Mouse (Mus musculus): ENCODE data around the gene Mob1a.
"Not testable (repeated sequence)": the region's sequence is repeated elsewhere in the genome, so short reads cannot be mapped to it uniquely, and the experiment has no call there.

Mob1a gene

DNA sequence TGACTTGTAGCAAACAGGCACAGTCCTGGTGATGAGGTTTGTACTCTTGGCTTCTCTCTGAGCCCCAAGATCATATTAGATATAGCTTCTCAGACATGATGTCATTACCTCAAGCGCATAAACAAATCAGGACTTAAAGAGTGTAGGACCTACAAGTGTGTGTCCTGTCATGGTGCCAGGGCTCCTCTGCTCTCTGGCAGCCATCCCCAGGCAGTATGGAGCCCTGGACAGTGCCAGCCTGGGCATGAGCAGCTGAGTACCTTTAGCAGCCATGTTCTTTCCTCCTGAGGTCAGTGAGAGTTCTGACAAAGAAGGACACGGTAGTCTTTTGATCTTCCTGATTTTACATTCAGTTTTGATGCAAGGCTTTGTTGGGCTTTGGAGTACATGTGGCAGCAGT, 17.1 kb downstream of the Mob1a start:
- no peak for DNase-seq (ENCODE audit: low spot score in 2 of 2)

DNA sequence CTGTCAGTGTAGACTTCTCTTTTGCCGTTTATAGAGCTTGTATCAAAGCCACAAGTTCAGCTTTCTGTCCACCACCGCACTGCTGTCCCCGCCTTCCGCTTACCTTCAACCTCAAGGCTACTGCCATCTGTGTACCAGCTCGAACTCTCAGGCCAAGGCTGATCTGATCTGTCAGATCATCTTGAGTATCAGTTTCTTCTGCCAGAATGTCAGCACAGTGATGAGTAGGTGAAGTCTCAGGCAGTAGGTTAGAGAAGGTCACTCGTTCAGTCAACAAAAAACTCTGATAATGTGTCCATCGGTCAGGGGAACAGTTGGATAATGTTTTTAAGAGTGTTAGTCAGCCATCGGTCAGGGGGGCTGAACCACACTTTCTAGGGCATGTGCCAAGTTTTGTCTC, 19.5 kb downstream of the Mob1a start:
- not testable (repeated sequence) for DNase-seq (ENCODE audit: low spot score in 2 of 2)

DNA sequence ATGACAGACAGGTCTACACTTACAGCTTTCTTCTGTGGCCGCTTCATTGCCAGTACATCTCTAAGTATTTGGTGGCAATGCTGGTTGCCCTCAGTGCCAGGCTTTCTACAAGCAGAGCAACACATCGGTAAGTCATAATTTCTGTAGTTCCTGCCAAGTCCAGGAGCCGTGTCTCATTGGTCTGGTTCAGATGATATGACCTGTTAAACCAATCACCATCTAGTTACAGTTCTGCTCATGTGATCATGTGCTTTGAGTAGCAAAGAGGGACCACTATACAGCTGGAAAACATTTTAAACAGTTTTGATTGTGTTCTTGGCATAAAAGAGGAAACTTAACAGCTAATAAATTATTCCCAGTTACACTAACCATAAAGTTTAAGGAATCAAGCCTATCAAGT, 22.1 kb downstream of the Mob1a start:
- DNase-seq (ENCODE audit: low spot score in 2 of 2): no peak

DNA sequence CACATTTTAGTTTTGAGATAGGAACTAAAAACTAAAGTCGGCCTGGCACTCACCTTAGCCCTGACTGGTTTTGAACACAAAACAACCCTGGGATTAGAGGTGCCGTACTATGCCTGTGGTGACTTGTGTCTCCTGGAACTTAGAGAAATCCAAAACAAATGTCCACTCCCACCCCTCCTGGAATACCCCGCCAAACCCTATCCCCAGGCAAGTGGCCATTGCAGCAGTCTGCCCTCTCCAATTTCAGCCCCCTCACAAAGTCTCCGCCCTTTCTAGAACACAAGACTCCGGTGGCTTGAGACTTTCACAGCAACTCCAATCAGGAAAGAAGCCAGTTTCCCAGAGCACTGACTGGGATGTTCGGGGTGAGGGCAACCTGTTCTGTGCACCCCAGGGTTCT, 23.1 kb downstream of the Mob1a start, which contains the start of gene Bola3:
Gene Bola3, plus strand, starts transcription at position 275 of the 400 bp plus-strand sequence.
- no peak for DNase-seq (ENCODE audit: low spot score in 2 of 2)

DNA sequence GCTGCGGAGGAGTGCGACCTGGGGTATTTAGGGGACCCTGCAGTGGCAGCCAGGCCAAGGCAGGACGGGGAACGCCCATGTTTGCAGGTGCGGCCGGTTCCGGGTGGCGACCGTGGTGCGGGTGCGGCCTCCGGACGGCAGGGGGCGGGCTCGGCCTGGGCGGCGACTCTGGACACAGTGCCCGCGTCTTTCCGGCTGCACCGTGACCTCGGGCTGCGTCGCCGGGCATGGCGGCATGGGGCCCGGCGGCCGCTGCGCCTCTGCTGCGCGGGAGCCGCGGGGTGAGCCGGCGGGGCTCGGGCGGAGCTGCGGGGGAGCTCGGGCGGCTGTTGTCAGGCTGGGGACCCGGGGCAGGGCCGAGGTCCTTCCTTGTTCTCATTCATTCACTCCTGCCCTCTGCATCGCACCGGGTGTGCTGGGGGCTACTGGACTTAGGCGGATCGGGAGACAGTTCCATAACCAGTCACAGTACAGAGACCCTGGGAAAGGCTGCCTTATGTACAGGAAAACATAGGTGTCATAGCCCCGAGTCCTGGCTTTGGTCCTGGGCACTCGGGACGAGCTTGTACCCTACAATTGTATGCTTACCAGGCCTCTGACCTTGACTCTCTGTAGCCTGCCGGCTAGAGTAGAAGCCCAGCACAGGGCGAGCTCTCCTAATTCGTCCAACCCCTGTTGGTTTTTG, 23.6 kb downstream of the Mob1a start:
- peak; percentile 98 to 100 for DNase-seq (ENCODE audit: low spot score in 2 of 2)

DNA sequence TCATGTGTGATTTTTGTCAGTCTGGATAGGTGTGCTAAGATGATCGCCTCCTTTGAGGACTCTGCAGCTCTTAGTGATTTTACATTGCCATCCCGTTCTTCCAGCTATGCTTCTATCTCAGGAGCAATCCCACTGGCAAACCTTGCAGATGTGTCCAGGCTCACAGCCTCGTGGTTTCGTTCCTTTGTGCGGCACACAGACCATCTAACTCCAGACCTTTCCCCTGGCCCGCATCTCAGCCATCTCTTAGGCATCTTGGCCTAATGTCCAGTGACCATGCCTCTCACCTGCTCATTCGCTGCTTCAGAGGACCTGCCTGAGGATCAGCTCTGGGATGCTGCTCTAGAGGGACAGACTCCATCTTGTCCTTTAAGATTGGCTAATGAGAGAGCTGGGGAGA, 24.4 kb downstream of the Mob1a start:
- DNase-seq (ENCODE audit: low spot score in 2 of 2): peak in 1 of 2 experiments; percentile 70

DNA sequence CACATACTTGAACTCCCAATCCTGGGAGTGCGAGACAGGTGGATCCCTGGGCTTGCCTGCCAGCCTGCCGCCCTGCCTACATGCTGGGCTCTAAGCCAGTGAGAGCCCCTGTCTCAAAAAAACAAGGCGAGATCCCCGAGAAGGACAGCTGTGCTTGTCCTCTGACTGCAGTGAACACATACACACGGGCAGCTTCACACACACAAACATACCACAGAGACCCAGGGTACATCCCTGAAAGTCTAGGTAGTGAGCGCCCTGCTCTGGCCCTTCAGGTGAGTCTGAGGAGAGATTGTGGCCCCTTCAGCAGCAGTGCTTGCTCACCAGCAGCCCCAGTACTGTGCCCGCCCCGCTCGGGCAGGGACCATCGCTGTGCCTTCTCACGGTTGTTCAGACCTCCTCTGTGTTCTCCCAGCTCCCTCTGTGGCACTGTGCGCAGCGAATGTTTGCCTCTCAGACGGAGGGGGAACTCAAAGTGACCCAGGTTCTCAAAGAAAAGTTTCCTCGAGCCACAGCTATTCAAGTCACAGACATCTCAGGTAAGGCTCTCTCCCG, 25.1 kb downstream of the Mob1a start:
- peak; percentile 41 to 77 for DNase-seq (ENCODE audit: low spot score in 2 of 2)

DNA sequence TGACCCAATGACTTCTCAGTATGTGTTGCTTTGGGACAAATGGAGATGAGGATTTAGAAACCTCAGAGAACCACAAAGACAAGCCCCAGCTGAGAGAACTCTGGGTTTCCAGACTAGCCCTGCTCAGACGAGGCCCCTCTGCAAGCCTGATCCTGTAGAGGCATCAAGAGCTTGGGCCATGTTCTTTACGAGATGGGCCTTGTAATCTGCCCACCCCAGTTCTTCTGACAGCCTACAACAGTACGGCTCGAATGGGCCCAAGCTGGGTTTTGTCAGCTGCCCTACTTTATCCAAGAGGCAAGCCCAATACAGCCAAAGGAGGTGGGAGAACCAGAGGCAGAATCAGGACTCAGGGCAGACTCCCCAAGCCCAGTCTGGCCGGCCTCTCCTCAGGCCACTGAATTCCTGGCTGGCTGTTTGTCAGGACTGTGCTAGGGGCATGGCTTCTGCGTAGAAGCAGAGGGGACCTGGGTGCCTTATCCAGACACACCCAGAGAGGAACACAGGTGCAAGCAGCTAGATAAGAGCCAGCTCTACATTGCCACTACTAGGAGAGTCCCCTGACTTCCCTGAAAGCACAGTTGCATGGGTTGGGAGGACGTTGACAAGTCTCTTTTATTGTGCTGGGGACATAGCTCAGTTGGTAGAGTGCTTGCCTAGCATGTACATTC, 25.8 kb downstream of the Mob1a start:
- DNase-seq (ENCODE audit: low spot score in 2 of 2): peak; percentile 82 to 86

DNA sequence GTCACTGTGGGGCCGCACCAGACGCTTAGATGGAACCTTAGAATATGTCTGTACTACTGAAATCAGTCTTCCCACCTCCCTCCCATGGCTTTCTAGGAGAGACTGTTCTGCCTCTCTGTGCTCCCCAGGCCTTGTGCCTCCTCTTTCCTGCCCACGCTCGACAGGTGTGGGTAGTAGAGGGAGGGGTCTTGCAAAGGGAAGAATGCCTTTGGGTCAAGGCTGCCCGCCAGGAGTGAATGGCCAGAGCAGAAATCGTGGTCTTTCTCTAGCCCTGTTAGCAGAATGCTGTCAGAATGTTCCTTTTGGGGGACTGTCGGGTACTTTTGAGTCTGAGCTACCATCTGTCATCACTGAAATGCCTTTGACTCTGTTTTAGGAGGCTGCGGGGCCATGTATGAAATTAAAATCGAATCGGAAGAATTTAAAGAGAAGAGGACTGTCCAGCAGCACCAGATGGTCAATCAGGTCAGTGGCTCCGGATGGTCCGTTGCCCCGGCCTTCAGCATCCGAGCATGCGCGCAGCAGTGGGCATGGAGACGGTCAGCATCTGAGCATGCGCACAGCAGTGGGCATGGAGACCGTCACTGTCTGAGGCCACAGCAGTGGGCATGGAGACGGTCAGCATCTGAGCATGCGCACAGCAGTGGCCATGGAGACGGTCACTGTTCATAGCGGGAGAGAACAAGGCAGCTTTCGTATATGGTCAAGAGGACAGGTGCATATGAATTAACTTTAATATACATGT, 27.0 kb downstream of the Mob1a start:
- no peak for DNase-seq (ENCODE audit: low spot score in 2 of 2)

DNA sequence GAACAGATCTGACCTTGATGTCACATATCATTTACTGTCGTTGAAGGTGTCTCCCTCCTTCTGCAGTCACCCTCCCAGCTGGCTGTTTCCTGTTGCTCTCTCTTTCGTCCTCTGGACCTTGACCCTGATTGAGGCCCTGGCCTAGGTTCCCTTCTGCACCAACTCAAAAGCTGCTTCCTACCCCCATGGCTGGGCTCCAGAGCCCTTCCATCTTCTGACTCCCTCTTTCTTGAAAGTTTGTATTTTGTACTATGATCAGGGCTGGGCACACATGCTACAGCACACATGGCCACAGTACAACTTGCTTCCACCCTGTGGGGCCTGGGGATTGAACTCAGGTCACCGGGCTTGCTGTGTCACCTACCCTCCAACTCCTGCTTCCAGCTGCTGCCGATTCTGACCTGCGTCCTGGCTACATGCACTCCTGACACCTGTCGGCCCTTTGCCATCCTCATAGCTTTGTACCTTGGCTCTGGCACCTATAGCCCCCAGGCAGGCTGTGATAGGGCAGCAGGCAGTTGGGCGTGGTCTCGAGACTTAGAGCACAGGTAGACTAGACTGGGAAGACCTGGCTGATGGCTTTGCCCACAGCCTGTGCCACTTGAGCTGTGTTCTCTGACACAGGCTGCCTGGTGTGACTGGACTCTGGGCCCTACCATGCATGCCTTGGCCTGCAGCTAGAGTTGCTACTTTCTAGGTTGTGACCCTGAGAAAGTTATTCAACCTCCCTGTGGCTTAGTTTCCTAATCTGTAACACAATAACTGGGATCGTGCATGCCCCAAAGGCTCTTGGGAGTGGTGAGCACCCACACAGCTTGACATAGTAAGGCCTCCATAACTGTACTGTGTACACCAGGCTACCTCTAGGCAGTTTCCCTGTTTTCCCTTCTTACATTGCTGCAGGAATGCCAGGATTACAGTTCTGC, 29.3 kb downstream of the Mob1a start:
- no peak for DNase-seq (ENCODE audit: low spot score in 2 of 2)

DNA sequence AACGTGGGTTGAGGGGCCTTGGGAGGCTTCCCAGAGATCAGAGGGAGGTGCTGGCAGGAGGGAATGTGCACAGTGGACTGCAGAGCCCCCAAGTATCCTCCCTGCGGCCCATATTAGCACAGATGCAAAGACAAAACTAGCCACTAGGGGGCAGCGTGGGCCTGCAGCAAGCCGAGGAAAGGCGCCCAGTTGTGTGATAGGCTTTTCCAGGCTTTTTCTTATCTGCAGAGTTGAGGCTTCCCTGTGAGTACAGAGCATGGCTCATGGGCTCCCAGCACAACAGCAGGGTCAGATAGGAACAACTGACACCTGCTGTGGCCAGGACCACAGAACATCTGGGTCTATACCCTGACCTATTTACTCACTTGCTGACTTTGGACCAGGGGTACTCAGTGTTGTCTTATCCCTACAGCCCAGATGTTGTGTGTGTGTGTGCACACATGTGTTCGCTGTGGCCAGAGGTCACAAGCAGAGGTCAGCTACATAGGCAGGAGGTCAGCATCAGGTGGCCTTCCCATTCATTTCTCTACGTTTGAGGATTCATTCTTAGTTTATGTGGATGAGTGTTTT, 30.8 kb downstream of the Mob1a start:
- DNase-seq (ENCODE audit: low spot score in 2 of 2): peak; percentile 87 to 97

DNA sequence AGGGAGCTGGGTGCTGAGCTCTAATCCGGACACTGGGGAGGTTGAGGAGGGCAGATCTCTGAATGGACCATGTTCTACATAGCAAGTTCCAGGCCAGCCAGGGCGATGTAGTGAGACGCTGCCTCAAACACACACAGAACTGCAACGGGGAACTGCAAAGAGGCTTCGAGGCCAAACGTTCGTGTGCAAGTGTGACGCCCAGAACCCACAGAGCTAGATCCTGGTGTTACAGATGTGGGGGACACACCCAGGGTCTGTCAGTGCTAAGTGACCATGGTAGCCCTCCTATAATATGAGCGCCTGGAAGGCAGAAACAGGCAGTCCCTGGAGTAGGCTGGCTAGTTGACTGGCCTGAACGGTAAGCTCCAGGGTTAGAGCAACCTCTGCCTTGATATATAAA, 31.6 kb downstream of the Mob1a start:
- DNase-seq (ENCODE audit: low spot score in 2 of 2): peak in 1 of 2 experiments; percentile 58

DNA sequence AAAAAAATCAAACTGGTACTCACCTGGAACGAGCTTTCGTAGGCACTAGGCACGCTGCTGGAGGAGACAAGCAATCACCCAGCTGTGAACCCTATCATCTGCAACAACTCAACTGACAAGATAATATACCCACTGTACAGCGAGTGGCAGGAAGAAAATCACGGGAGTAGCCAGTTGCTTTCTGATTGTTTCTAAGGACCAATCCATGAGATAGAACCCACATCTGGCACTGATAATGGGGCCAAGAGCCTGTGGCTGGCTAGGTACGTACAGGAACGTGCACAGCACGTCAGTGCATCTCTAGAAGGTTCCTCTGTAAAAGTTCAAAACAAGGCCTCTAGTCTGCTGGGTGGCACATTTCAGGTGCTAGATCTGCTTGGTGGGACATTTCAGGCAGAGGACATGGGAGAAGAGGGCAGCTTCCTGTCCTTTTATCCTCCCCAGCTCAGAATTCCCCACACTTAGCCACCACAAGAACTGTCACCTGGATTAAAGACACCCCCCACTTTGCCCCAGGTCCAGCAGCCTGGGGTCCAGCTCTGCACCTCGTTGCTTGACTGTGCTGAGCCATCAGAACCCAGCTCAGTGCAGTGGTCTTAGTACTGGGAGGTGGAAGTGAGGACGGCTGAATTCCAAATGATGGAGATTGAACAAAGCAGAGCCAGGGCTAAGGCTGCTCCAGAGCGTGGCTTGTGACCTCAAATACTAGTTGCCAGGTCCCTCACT, 35.9 kb downstream of the Mob1a start:
- no peak for DNase-seq (ENCODE audit: low spot score in 2 of 2)

DNA sequence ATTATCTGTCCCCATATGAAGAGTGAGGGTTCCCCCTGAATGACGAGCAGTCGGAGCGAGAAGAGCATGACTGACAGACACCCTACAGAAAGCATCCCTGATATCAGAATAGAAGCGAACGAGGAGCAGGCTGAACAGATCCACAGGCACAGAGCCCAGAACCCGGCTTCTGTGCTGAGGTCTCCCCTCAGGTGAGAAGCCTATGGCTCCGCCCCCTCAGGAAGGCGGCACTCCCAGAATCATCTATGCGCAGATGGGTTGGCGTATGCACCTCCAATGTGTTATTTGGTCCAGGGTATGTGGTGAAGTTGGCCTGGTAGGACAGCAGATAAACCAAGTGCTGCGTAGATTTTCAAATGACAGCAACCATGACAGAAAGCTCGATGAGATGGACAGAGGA, 37.3 kb downstream of the Mob1a start:
- no peak for DNase-seq (ENCODE audit: low spot score in 2 of 2)

DNA sequence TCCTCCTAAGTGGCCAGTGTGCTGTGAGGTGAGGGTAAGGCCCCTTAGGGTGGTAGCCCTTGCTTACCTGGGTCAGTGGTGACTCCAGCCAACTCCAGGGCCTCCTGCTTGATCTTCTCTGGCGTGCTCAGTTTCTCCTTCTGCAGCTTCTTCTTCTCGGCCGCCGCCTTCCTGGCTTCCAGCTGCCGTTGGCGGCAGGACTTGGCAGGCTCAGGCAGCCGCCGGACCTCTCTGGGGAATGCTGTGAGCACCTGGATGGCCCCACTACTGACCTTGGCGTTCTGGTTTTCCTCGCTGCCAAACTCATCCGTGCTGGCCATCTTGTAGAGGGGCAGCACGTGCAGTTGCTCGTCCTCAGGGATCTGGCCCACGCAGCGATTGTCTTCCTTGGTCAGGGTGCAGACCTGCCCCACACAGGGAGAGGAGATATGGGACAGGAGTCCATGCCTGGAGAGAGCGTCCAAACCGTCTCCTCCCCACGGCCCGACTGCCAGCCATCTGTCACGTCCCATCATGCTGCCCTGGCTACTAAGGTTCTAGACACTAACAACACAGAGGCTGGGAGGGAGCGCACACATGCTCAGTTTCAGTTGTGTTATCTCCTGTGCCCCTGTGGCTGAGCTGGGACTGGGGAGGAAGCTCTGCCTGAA, 44.6 kb downstream of the Mob1a start:
- DNase-seq (ENCODE audit: low spot score in 2 of 2): no peak

DNA sequence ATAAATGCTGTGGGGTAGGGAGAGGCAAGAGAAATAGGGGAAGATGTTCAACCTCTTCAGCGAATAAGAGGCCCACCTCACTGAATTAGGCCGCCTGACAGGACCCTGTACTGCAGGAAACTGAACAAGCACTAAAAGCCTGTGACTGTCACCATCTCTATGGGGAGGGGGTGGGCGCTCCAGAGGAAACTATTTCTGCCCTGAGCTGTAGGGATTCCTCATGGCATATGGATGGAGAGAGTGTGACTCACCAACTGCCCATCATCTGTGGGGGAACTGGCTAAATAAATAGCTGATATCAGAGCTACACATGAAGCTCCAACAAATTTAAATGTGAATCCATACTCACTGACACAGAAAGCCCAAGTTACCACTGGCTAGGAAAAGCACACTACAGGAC, 45.5 kb downstream of the Mob1a start:
- DNase-seq (ENCODE audit: low spot score in 2 of 2): no peak

DNA sequence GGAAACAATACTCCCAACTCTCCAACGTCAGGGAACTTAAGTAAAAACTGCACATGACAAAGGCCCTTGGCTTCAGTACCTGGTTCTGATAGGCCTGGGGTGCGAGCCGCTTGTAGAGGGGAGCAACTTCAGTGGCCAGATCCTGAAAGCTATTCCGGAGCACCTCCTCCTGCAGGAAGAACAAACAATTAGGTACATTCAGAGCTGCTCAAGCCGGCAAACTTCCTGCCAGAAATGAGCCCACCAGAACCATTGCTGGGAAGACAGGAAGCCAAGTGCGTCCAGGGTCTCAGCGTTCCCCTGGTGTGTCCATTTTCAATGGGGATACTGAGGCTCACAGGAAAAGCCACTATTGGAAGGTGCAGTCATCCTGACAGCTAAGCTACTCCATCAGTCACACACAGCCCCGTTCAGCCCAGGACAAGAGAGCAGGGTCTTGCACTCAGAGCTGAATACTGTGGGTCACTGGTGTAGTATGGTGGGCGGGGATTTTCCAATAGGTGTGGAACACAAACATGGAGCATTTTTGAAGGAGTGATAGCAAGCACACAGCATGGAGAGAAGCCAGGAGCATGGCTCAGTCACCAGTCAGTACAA, 48.0 kb downstream of the Mob1a start:
- DNase-seq (ENCODE audit: low spot score in 2 of 2): no peak

DNA sequence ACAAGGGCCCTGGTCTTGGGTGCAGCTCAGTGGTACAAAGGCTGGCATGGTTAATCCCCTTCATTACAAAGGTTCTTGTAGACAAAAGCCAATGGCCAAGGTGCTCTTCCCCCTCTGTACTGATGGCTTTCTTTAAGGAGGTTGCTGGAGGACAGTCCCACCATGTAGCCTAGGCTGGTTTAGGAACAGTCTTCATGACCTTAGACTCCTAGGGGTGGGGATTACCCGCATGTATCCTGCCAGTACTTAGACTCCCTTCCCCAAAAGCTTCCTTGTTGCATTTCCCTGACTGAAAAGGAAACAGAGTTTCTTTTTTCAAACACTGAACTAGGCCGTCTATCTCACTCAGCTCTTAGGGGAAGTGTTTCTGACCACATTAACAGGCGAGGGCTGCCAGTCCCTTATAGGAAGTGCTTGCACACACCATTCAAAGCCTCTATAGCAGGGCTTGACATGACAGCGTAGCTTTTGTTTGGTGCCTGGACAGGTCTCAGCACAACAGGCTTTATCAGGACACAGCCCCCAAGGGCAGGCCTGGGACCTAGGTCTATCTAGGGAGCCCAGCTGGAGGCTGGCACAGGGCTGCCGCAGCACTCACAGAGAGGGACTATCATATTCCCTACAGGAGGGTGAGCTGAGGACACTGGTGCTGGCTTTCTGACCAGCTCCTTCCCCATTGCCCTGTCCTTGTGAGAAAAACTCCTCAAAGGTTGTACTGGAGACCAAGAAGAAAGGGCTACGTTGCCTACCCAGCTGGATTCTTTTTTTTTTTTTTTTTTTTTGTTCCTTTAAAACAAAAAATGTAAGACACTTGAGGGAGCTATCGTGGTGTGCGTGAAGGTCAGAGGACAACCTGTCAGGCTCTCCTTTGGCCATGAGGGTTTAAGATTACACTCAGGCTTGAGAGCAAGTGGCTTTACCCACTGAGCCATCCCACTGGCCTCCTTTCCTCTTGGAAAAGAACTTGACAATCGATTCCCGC, 56.0 kb downstream of the Mob1a start:
- DNase-seq (ENCODE audit: low spot score in 2 of 2): peak; percentile 78 to 82

Data from spleen, postnatal 4 days (tissue).